Mouse (Mus musculus): ENCODE measurements around the gene Samd13. TPM values are rescaled to one million over a fixed set of nuclear protein-coding genes. Genes with fewer than 3 reads are reported as not detected.
A peak's percentile ranks its signal among the peaks of the same experiment; 100 is the strongest.

Samd13 gene
- 1 to 10 TPM in 1 of 2 experiments, under 1 TPM in 1; 0.57 to 1.7 TPM for total RNA-seq (2021)
- long read RNA-seq, experiment 1, partial matches to known transcripts: 0 of 1 reads
- long read RNA-seq, experiment 1, other reads (novel, unspliced or antisense): 1 of 1 reads
- long read RNA-seq, experiment 2: 0 reads

- peak; percentile 74 for DNase-seq
- intact Hi-C loops (cut with DNase I; ENCODE audit: low total_unique reads): no loop called here
Observed at GRCm38 (mm10) chr3:146684811-146685675, at the start of gene Samd13. Gene Samd13, minus strand, starts transcription at chr3:146685592.

DNA sequence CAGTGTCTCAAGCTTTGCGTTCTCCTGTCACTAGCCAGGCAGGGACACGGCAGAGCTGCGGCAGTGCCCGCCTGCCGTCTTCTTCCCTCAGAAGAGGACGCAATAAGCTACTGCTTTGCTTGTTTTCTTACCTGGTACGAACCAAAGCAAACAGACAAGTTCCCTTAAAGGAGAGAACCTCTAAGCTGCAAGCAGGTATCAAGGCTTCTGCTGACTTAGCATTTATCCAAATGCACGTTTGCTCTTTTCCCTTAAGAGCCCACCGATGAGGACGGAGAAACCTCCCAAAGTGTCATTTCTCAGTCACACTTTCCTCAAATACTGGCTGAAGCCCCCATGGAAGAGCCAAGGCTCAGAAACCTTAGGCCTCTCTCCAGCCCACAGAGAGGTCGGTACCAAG, 46.1 kb upstream of the Samd13 start:
- intact Hi-C loops (cut with DNase I; ENCODE audit: low total_unique reads): loop anchor here (10.0 kb wide), 1 partner anchor 167 kb away; no protein-coding TSS in a partner anchor
- no peak for DNase-seq

- intact Hi-C loops (cut with DNase I; ENCODE audit: low total_unique reads): no loop called here
- DNase-seq: no peak
Observed at GRCm38 (mm10) chr3:146723037-146723436, 37.6 kb upstream of the Samd13 start.

DNA sequence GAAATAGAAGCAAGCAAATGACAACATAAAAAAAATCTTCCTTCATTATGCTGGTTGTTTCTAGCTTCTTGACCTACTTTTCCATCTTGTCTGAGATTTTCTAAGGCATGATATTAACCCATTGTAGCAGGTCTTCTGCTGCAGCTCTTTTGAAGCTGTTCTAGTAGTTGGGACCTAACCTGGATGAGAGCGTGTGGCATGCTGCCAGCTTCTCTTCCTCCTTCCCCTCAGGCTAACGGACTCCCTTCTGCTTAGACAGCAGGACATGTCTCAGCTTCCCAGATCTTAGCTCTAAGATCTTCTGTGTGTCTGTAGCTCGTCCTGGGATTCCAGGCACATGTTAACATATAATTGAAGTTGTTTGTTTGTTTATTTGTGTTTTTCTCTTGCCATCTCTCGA, 34.3 kb upstream of the Samd13 start:
- intact Hi-C loops (cut with DNase I; ENCODE audit: low total_unique reads): no loop called here

GRCm38 (mm10) chr3:146718251-146718650, 32.9 kb upstream of the Samd13 start:
- intact Hi-C loops (cut with DNase I; ENCODE audit: low total_unique reads): no loop called here
- DNase-seq: no peak

More for the DNA sequence above, 34.3 kb upstream of the Samd13 start:
- DNase-seq: no peak

DNA sequence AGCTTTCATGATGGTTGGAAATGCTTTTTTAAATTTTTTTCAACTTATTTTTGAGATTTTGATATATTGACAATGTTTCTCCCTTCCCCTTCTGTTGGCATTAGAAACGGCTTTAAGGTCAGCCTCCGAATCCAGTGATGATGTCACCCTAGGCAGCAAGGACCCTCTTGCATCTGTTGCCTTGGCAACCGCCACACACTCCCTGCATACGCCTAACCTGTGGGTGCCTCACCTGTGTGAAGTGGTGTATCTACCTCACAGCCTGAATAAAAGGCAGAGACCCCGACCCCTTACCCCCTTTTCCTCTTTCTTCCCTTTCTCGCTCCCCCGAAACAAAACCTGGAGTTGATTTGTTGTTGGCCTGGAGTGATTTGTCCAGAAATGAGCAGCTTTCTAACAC, 26.9 kb upstream of the Samd13 start:
- no peak for DNase-seq
- intact Hi-C loops (cut with DNase I; ENCODE audit: low total_unique reads): no loop called here

GRCm38 (mm10) chr3:146711559-146711958, 26.2 kb upstream of the Samd13 start:
- intact Hi-C loops (cut with DNase I; ENCODE audit: low total_unique reads): no loop called here
- DNase-seq: no peak

DNA sequence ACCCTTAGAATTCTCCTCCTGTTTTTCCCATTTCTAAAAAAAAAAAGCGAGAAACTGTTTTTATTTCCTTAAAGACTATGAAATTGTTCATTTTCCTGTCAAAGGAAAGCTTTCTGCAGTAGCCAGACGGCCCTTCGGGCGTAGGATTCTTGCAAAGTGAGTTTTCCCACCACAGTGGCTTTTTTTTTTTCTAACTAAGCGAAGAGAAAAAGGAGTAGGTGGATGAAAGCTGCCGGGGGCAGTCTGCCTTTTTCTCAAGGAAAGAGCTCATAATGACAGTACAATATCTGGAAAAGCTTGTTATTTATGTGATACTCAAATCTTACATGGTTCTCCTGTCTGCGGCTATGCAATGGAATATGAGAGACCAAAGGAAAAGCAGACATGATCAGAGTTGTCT, 25.7 kb upstream of the Samd13 start:
- intact Hi-C loops (cut with DNase I; ENCODE audit: low total_unique reads): no loop called here
- DNase-seq: no peak

DNA sequence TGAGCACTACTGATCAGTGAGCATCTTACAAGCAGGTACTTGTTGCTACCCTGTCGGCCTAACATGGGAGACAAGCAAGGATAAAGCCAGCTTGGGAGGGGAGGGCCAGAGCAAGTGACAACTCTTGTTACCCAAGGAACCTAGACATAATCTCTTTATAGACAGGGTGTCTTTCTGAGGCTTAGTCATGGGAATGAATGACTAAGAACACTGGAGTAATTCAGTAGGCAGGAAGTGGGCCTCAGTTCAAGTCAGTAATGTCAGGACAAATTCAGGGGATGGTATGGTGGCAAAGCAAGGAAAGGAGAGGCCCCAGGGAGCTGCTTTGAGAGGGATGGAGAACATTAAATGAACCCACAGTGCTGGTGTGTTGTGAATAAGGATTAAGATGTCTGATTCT, 23.7 kb upstream of the Samd13 start:
- intact Hi-C loops (cut with DNase I; ENCODE audit: low total_unique reads): no loop called here
- no peak for DNase-seq

- intact Hi-C loops (cut with DNase I; ENCODE audit: low total_unique reads): no loop called here
- DNase-seq: no peak
Observed at GRCm38 (mm10) chr3:146708381-146708780, 23.0 kb upstream of the Samd13 start.

- DNase-seq: no peak
- intact Hi-C loops (cut with DNase I; ENCODE audit: low total_unique reads): no loop called here
Observed at GRCm38 (mm10) chr3:146704099-146704498, 18.7 kb upstream of the Samd13 start.

GRCm38 (mm10) chr3:146700051-146700450, 14.7 kb upstream of the Samd13 start:
- intact Hi-C loops (cut with DNase I; ENCODE audit: low total_unique reads): no loop called here
- no peak for DNase-seq

DNA sequence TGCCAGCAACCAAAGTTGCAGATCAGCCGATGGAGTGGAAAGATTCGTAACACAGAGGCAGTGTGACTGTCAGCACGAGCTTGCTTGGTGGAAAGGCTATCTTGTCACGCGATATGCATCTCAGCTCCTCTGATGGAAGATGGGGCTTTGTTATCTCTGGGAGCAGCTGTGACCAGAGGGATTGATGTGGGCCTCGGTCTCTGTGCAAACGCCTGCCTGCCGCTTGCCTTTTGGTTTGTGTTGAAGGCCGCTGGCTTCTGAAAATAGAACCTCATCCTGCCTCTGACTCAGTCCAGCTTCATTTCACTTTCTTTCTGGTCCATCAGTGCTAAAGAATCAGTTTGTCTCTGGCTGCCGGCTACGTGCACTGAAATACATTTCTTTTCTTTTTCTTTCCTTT, 13.6 kb upstream of the Samd13 start:
- no peak for DNase-seq
- intact Hi-C loops (cut with DNase I; ENCODE audit: low total_unique reads): no loop called here

GRCm38 (mm10) chr3:146692547-146692946, 7.2 kb upstream of the Samd13 start:
- DNase-seq: no peak
- intact Hi-C loops (cut with DNase I; ENCODE audit: low total_unique reads): no loop called here

DNA sequence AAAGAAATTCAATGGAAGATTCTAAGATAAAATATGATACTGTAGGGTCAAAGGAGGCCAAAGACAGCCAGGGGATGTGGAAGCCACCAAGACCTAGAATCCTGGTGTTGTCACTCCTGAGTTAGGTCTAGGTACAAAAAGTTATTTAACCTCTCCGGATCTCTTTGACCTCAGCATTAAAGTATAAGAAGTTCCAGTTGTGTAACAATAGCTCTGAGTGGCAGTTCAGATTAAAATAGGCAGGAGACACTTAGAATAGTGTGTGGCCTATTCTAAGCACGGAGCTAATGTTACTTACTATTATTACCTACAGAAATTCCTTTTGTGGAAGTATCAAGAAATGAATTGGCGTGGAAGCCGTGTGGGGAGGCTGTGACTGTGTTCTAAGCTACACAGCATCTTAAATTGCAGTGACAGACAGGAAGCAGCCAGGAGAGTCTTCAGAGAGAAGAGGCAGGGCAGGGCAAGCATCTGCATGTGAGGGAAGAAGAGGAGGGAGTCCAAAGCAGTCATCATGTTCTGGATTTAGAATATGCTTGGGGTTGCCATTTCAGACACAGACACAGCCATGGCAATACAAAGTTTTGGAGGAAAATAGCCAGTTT, 1.8 kb upstream of the Samd13 start:
- no peak for DNase-seq
- intact Hi-C loops (cut with DNase I; ENCODE audit: low total_unique reads): no loop called here

DNA sequence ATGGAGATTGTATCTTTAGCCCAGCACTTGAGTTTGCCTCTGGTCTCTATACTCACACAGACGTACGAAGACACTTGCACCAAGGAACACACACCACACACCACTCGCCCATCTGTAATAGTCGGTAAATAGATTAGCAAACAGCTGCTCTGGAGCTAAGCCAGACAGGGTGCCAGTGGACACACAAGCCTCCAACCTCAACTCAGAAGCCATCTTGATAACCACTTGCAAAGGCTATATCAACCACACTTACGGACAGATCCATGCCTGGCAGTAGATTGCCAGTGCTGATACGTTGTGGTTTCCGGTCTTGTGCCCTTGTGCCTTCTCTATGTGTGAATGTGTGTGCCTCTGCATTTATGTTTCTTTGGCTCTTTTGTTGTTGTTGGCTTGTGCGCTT, 1.0 kb upstream of the Samd13 start:
- intact Hi-C loops (cut with DNase I; ENCODE audit: low total_unique reads): no loop called here
- no peak for DNase-seq

- DNase-seq: no peak
- intact Hi-C loops (cut with DNase I; ENCODE audit: low total_unique reads): no loop called here
Observed at GRCm38 (mm10) chr3:146683095-146683494, 2.3 kb downstream of the Samd13 start.

- peak; percentile 59 for DNase-seq
- intact Hi-C loops (cut with DNase I; ENCODE audit: low total_unique reads): no loop called here
Observed at GRCm38 (mm10) chr3:146682140-146682651, 3.2 kb downstream of the Samd13 start.

GRCm38 (mm10) chr3:146681696-146682095, 3.7 kb downstream of the Samd13 start:
- intact Hi-C loops (cut with DNase I; ENCODE audit: low total_unique reads): no loop called here

DNA sequence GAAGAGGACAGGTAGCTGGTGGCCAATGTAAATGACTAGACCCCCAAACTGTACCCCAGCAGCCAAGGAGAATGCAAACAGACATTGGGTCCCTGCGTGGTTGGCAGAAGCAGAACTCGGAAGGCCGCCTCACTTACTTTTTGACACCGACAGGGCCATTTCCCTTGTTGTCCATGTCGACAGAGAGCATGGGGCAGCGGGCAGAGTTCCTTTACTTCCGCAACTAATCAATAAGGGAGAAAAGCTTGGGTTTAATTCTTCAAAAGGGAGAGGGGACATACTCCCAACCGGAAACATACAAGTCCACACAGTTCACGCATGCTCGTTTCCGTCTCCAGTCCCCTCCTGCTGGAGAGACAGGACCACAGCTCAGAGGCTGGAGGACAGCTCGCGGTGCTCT, 4.8 kb downstream of the Samd13 start:
- DNase-seq: no peak
- intact Hi-C loops (cut with DNase I; ENCODE audit: low total_unique reads): no loop called here

More at GRCm38 (mm10) chr3:146681696-146682095, 3.7 kb downstream of the Samd13 start:
- DNase-seq: no peak

DNA sequence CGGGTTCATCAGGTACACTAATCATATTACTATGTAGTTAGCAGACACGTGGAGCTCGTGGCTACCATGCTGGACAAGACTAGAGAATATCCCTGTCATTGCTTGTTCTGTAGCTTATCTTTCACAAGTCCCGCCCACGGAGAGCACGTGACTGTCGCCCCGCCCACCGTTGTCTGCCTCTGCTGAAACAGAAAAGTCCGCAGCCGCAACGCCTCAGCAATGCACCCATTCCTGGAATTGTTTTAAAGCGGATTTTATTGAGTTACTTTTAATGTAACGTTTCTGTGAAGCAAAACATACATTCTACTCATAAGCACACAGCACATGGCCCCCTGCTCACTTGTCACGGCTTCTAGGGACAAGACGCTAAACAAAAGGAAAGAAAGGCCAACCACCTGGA, 5.7 kb downstream of the Samd13 start:
- DNase-seq: no peak
- intact Hi-C loops (cut with DNase I; ENCODE audit: low total_unique reads): no loop called here

Measured in gastrocnemius, postnatal 14 days (tissue).